Mouse (Mus musculus): ENCODE measurements around the gene Gm15557.

DNA sequence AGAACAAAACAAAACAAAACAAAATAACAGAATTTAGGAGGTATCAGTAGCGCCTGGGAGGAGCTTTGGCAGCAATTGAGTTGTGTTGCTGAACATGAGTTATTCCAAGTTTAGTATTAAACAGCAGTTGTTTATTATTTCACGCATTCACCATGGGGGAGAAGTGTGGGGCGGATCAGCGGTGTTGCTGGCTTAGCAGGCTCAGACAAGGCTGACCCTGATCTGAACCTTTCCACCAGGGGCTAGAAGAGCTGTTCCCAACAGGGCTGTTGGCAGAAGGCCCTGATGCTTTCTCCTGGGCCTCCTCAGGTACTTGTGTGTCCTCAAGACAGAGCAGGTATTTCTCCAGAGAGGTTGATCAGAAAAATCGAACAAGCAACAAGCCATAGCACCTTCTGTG lies 19.5 kb downstream of the Gm15557 start:
- TF ChIP-seq CTCF (IDR thresholded peaks at IDR 0.05; ENCODE audit: low read depth) (no peak), EP300 (IDR thresholded peaks at IDR 0.05; ENCODE audit: low read depth) (no peak)

Measured in heart, postnatal 0 days (tissue).